Mouse (Mus musculus) spleen, postnatal 4 days (tissue): Measurements from ENCODE around the gene Scly.
A peak's percentile ranks its signal among the peaks of the same experiment; 100 is the strongest.

Source experiments
- DNase-seq, 2 experiments: peaks; one replicate each; pipeline ENCODE4 v3.0.0; 2022; ENCODE audit warnings: low spot score in 2 of 2

Gene Scly

GRCm38 (mm10) chr1:91297799-91298744 lies at the start of gene Scly:
Gene Scly (plus strand): TSS chr1:91298338.
- DNase-seq: peak; percentile 97

DNA sequence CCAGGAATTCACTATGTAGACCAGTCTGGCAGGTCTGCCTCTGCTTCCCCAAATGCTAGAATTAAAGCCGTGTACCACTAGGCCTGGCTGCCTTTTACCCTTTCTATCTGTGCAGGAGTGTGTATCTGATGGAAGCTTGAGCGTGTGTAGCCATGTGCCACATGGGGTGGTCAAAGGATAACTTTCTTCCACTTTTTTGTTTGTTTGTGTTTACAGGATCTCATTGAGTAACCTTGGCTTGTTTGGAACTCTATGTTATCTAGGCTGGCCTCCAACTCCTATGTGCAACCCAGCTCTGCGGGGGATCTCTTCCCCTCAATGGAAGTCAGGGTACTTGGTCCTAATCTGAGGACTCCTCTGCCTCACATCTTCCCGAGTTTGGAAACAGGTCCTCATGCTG lies 49.2 kb upstream of the Scly start:
- no peak for DNase-seq

DNA sequence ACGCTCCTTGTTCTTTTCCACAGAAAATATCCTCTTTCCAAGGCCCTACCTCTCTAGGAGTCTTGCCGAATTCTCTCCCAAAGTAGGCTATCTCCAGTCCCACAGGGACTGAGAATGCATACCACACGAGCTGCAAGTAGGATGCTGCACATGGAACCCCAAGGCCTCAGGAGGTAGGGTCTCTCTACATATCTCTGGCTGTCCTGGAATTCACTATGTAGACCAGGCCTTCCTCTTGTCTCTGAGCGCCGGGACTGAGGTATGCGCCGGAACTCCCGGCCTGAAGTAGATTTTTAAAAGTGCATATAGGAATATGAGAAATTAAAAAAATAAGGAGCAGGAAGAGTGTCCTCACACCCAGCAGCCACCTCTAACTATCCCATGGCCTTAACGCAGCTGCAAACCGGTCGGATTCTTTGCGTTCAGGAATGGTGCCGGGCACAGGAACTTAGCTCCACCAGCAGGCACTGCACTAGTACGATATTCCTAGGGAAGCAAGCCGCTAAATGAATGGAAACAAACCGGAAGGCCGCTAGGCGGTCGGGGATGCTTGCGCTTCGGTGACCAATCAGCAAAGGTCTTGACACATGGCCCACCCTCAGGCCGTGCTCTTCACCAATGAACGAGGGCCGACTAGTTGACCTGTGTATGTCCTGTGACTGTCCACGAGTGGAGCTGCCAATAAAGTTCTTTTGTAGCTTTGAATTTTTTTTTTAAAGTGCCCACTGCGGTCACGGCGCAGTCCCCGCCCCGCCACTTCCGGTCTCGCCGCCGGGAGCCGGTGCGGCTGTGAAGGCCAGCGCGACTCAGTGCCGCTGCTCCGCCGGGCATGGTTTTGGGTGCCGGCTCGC lies 48.3 kb upstream of the Scly start, which contains the start of gene Ube2f:
Gene Ube2f (plus strand): TSS at position 741 of the 851 bp plus-strand sequence.
- peak; percentile 87 to 94 for DNase-seq

DNA sequence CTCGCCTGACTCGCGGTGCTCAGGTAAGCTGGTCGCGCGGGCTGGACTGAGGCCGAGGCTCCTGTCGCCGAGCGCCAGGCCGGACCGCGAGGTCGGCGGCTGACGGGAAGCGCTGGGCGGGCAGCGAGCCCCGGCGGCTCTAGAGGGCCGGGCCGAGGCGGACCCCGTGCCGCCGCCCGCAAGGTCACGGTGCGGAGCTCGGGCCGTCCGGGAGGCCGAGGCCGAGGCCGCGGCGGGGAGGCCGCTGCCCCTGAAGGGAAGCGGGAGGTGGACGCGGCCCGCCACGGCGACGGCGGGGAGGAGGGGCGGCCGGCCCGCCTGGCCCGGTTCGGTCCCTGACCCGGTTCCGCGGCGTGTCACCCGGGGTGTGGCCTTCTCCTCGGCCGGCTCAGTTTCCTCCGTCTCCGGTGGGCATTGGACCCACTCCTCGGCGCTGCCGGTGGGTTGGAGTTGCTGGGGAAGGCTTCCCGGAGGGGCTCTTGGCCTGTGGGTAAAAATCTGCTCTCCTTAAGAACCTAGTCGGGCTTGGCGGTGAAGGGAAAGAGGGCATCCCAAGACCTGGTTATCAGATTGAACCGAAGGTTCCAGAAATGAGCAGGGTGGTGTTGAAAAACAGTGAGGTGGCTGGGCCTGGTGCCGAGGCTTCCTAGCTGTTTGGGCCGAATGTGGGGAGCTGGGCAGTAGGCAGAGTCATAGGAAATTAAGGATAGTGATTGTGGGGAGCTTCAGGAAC lies 47.6 kb upstream of the Scly start:
- DNase-seq: peak; percentile 42 to 77

GRCm38 (mm10) chr1:91251148-91251650 lies 46.9 kb upstream of the Scly start:
- no peak for DNase-seq

GRCm38 (mm10) chr1:91251927-91252326 lies 46.2 kb upstream of the Scly start:
- DNase-seq: peak in 1 of 2 experiments; percentile 52

DNA sequence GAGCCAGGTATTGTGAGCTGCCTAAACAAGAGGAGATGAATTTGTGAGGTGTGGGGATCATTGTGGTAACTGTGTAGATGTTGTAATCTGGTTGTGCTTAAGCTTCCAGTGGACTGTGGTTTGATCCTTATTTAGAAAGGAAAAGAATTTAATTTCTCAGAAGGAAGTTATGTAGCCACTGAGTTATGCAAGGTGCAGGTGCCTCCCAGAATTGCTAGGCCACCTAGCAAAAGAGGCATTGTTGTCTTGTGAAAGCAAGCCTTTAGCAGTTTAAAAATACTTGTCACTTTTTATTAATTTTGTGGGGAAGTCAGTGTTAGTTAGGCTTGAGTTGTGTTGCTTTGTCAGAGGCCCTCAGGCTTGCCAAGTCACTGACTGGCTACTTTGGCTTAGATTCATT lies 40.2 kb upstream of the Scly start:
- DNase-seq: no peak

DNA sequence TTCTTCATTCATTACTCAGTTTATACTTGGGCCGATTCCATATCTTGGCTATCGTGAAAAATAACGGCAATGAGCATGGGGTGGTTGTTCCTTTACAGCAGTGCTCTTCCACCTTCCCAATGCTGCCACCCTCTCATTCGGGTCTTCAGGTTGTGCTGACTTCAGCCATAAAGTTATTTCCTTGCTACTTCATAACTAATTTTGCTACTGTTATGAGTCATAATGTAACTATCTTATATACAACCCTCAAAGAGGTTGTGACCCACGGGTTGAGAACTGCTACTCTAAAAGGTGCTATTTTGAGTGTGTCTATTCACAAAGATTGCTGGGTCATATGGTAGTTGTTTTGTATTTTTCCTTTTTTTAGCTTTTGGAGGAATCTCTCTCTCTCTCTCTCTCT lies 38.3 kb upstream of the Scly start:
- DNase-seq: no peak

GRCm38 (mm10) chr1:91262508-91262907 lies 35.6 kb upstream of the Scly start:
- no peak for DNase-seq

DNA sequence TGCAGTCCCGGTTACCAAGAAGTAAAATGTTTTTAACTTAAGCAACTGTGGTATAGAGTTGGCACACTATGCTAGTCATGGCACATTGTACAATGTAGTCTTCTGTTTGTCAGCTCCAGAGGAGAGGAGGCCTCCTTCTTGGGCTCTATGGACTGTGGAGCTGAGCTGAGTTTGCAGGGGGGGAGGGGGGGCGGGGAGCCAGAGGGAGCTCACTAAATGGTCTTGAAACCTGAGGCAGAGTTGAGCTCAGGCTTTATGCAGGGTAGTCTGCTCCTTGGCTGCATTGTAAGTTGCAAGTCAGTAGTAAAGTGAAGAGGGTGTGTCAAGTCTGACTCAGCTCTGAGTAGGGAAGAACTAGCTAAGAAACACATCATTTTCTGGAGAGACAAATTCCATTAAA lies 25.9 kb upstream of the Scly start:
- DNase-seq: no peak

DNA sequence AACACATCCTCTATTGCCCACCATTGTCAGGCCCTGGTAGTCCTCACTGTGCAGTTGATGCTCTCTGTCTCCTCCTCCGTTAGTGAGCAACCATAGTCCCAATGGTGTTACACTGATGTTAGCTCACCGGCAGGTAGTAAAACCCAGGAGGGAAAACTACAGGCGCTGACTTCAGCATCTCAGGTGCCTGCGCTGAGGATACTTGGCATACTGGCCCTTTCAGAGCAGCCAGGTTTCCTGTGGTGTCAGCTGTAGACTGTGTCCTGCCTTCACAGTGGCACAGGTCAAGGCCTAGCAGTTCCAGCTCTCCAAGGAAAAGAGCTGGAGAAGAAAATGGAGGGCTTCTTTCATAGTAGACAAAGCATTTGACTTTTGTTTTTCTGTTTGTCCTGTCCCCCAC lies 21.6 kb upstream of the Scly start:
- DNase-seq: no peak

DNA sequence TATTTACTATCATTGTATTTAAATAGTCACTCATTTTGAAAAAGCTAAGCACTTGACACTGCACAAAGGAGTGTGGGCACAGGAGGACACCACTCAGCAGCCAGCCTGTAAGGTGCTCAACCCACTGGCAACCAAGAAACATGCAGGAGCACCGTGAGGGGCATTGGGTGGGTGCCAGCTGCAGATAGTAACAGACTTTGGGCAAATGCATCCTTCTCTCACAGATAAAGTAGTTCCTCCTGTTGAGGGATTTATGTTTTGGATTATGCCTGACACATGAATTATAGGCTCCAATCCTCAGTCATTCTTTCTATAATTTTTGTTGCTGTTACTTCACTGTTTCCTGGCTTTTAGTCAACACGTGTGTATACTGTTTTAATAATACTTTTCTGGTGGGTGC lies 20.7 kb upstream of the Scly start:
- no peak for DNase-seq

- no peak for DNase-seq
Observed at GRCm38 (mm10) chr1:91278410-91279119, 19.6 kb upstream of the Scly start.

DNA sequence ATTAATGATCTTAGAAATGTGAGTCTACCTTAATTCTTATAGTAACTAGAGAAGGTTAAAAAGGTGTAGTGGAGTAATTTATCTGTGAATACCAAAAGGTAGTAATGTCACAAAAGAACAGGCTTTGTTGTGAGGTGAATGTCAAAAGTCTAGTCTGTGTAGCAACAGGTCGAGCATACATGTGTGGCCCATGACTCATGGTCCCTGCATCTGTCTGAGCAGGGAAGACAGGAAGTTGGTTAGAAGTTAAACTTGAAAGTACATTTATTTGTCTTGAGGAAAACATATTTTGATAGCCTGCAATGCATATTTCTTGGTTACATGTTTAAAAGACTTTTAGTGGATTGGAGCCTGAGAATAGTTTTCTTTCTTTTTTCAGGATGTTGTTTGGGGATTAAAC lies 19.0 kb upstream of the Scly start:
- no peak for DNase-seq

DNA sequence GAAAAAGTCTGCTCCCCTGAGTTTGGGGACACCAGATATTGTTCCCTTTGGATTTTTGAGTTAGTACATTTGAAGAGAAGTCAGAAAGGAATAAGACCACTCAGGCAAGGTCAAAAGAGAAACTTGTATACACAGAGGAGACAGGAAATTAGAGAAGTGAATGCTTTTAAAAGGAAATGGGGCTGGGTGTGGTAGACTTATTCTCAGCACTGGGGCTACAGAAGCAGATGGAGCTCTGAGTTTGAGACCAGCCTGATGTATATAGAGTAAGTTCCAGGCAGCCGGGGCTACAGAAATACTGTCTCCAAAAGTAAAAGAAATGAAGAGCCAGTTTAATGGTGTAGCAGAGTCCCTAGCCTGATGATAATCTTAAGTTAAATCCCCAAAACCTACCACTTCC lies 15.6 kb upstream of the Scly start:
- no peak for DNase-seq

GRCm38 (mm10) chr1:91289375-91289774 lies 8.8 kb upstream of the Scly start:
- DNase-seq: no peak

DNA sequence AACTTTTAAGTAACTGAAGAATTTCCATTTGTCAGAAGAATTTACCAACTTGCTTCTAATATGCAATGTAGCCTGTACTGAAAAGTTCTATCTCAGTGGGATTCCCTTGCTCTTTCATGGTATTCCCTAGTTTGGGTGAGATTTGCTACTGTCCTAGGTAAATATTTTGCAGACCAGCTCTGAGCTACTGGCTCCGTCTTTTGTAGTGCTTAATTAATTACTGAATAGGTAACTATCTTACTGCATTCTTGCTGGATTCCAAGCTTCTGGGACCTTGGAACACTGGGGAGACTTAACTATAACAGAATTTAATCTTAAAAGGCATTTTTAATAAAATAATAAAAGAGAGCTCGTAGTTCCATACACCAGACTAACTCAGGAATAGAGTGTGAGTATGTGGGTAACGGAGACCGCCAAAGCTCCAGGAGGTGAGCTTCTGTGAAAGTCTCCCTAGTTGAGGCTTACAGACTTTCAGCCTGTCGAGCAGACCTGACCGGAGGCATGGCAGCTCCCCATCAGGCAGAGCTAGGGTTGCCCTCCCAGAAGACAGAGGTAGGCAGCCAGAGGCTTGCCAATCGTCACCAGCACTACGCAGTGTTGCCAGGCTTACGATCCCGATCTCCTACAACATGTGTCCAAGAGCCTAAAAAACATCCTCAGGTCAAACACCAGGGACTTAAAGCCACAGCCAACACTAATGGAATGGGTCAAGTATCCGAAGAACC lies 5.9 kb upstream of the Scly start:
- no peak for DNase-seq

GRCm38 (mm10) chr1:91295544-91295943 lies 2.6 kb upstream of the Scly start:
- DNase-seq: no peak

GRCm38 (mm10) chr1:91299026-91299706 lies 1.0 kb downstream of the Scly start:
- no peak for DNase-seq
